Mouse (Mus musculus): Measurements from ENCODE around the gene Trappc6a. TPM values are rescaled to one million over a fixed set of nuclear protein-coding genes. Genes with fewer than 3 reads are reported as not detected.

The Trappc6a gene
- total and polyA plus RNA-seq, 2 experiments from 2014 or later: 28.8 to 38.8 TPM

GRCm38 (mm10) chr7:19562643-19563410 lies 54.6 kb downstream of the Trappc6a start, which contains the start of gene Ppp1r37:
Ppp1r37 (minus strand) TSS chr7:19563076.
- peak within 1 kb of the TSS; percentile 97 for H3K9ac ChIP-seq
- H3K9me3 ChIP-seq (ENCODE audit: low read length): no peaks in the 10 kb centered on the region
- H3K27ac ChIP-seq (ENCODE audit: low read depth, low read length): peak within 1 kb of the TSS; percentile 99
- peaks cover 17% of the 10 kb centered on the region for H3K36me3 ChIP-seq (ENCODE audit: insufficient read depth)
- peak within 1 kb of the TSS; percentile 91 for H3K4me2 ChIP-seq (ENCODE audit: low read depth)
- TF ChIP-seq CTCF (IDR thresholded peaks at IDR 0.05; ENCODE audit: low read depth): no peak
- H3K4me3 ChIP-seq (ENCODE audit: low read depth, low read length): peak within 1 kb of the TSS; percentile 76
- WGBS: 2% methylated on average over 19 of the region's 19 CpGs
- ATAC-seq (peak; percentile 33), DNase-seq (peak; percentile 58)
- H3K27me3 ChIP-seq (ENCODE audit: insufficient read depth, low read length): no peaks in the 10 kb centered on the region
- peaks cover 26% of the 10 kb centered on the region; the same call in 1 of the 2 replicates for H3K4me1 ChIP-seq (ENCODE audit: insufficient read depth)

DNA sequence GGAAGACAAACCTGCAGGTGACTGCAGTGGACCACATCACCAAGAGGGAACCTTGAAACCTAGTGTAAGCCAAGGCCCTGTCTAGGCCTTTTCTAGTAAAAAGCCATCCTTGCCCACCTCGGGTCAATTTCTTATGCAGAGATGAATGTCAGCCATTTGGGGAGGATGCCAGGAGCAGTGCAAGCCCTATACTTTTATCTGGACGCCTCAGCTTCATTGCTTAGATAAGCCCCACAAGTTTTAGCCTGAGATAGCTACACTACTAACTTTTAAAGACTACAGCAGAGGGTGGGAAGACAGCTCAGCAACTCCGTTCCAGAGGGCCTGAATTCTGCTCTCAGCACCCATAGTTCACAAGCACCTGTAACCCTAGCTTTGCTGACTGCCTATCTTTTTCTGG lies 55.7 kb downstream of the Trappc6a start:
- no peak overlapping the region for H3K9ac ChIP-seq
- DNase-seq (no peak), ATAC-seq (no peak)
- H3K4me3 ChIP-seq (ENCODE audit: low read depth, low read length): no peak overlapping the region
- 87% methylated on average over 3 of the region's 3 CpGs for WGBS
- H3K27me3 ChIP-seq (ENCODE audit: insufficient read depth, low read length): no peaks in the 10 kb centered on the region
- no peak overlapping the region for H3K27ac ChIP-seq (ENCODE audit: low read depth, low read length)
- no peaks in the 10 kb centered on the region for H3K9me3 ChIP-seq (ENCODE audit: low read length)
- no peak for TF ChIP-seq CTCF (IDR thresholded peaks at IDR 0.05; ENCODE audit: low read depth)
- peaks cover 21% of the 10 kb centered on the region for H3K36me3 ChIP-seq (ENCODE audit: insufficient read depth)
- H3K4me2 ChIP-seq (ENCODE audit: low read depth): no peak overlapping the region
- H3K4me1 ChIP-seq (ENCODE audit: insufficient read depth): peaks cover 25% of the 10 kb centered on the region; the same call in 1 of the 2 replicates

DNA sequence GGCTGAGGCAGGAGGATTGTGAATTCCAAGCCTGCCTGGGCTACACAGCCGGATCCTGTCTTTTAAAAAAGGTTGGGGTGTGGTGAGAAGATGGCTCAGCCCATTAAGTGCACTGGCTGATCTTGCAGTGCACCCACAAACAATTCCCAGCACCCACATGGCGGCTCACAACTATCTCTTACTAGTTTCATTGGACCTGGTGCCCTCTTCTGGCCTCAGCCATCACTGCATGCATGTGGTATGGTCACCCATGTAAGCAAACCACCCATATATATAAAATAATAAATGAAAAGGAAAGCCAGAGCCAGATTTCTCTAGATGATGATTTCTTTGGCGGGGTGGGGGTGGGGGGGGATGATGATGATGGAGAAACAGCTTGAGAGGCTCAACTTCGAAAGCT lies 56.3 kb downstream of the Trappc6a start:
- Histone ChIP-seq H3K4me1 (ENCODE audit: insufficient read depth) (0 out of 2 replicates have a peak, but pooled peaks cover 19% of the 10 kb centered on the region), H3K4me3 (ENCODE audit: low read depth, low read length) (no peak overlapping the region), H3K4me2 (ENCODE audit: low read depth) (no peak overlapping the region), H3K27me3 (ENCODE audit: insufficient read depth, low read length) (no peaks in the 10 kb centered on the region), H3K9ac (no peak overlapping the region), H3K36me3 (ENCODE audit: insufficient read depth) (peaks cover 26% of the 10 kb centered on the region), H3K27ac (ENCODE audit: low read depth, low read length) (no peak overlapping the region), H3K9me3 (ENCODE audit: low read length) (no peaks in the 10 kb centered on the region)
- no peak for DNase-seq
- TF ChIP-seq CTCF (IDR thresholded peaks at IDR 0.05; ENCODE audit: low read depth): peak; percentile 31; the same call in 1 of the 2 replicates
- WGBS: 90% methylated on average over 4 of the region's 4 CpGs
- ATAC-seq: no peak

Other genes with a start within 250 kb of the Trappc6a start
- 40.6 and 45.9 TPM in 2 replicates for gene Vasp, start 236.6 kb upstream of the Trappc6a start, total RNA-seq (2014; rRNA removed)
- gene Vasp, start 236.6 kb upstream of the Trappc6a start, polyA plus RNA-seq (2015; fragmentation: Nextera tagmentation; extraction: Ambion mirVana): 30.0 and 30.6 TPM in 2 replicates
- 2.3 and 3.2 TPM in 2 replicates for gene Ppm1n, start 228.3 kb upstream of the Trappc6a start, total RNA-seq (2014; rRNA removed)
- gene Ppm1n, start 228.3 kb upstream of the Trappc6a start, polyA plus RNA-seq (2015; fragmentation: Nextera tagmentation; extraction: Ambion mirVana): 0.69 and 1.1 TPM in 2 replicates
- 154 and 163 TPM in 2 replicates for gene Rtn2, start 225.8 kb upstream of the Trappc6a start, total RNA-seq (2014; rRNA removed)
- 126 and 136 TPM in 2 replicates for gene Rtn2, start 225.8 kb upstream of the Trappc6a start, polyA plus RNA-seq (2015; fragmentation: Nextera tagmentation; extraction: Ambion mirVana)
- gene Fosb, start 198.3 kb upstream of the Trappc6a start, total RNA-seq (2014; rRNA removed): 1.6 and 5.1 TPM in 2 replicates
- 0.28 and 0.36 TPM in 2 replicates for gene Fosb, start 198.3 kb upstream of the Trappc6a start, polyA plus RNA-seq (2015; fragmentation: Nextera tagmentation; extraction: Ambion mirVana)
- 56.6 and 73.6 TPM in 2 replicates for gene Ercc1, start 163.6 kb upstream of the Trappc6a start, total RNA-seq (2014; rRNA removed)
- 80.5 and 81.0 TPM in 2 replicates for gene Ercc1, start 163.6 kb upstream of the Trappc6a start, polyA plus RNA-seq (2015; fragmentation: Nextera tagmentation; extraction: Ambion mirVana)
- gene Cd3eap, start 148.9 kb upstream of the Trappc6a start, total RNA-seq (2014; rRNA removed): 12.1 and 15.5 TPM in 2 replicates
- gene Cd3eap, start 148.9 kb upstream of the Trappc6a start, polyA plus RNA-seq (2015; fragmentation: Nextera tagmentation; extraction: Ambion mirVana): 19.4 and 21.6 TPM in 2 replicates
- gene Ppp1r13l, start 148.6 kb upstream of the Trappc6a start, total RNA-seq (2014; rRNA removed): 0.76 and 1.2 TPM in 2 replicates
- gene Ppp1r13l, start 148.6 kb upstream of the Trappc6a start, polyA plus RNA-seq (2015; fragmentation: Nextera tagmentation; extraction: Ambion mirVana): 2.0 and 2.1 TPM in 2 replicates
- gene Ercc2, start 126.4 kb upstream of the Trappc6a start, total RNA-seq (2014; rRNA removed): 47.7 and 58.2 TPM in 2 replicates
- gene Ercc2, start 126.4 kb upstream of the Trappc6a start, polyA plus RNA-seq (2015; fragmentation: Nextera tagmentation; extraction: Ambion mirVana): 17.9 and 21.8 TPM in 2 replicates
- gene Klc3, start 104.3 kb upstream of the Trappc6a start, total RNA-seq (2014; rRNA removed): 2.2 and 3.0 TPM in 2 replicates
- 2.1 and 2.9 TPM in 2 replicates for gene Klc3, start 104.3 kb upstream of the Trappc6a start, polyA plus RNA-seq (2015; fragmentation: Nextera tagmentation; extraction: Ambion mirVana)
- gene Ckm, start 103.6 kb upstream of the Trappc6a start, total RNA-seq (2014; rRNA removed): 0.48 and 4.2 TPM in 2 replicates
- not detected in 2 replicates for gene Ckm, start 103.6 kb upstream of the Trappc6a start, polyA plus RNA-seq (2015; fragmentation: Nextera tagmentation; extraction: Ambion mirVana)
- gene Mark4, start 49.6 kb upstream of the Trappc6a start, total RNA-seq (2014; rRNA removed): 46.7 and 47.1 TPM in 2 replicates
- 16.1 and 21.0 TPM in 2 replicates for gene Mark4, start 49.6 kb upstream of the Trappc6a start, polyA plus RNA-seq (2015; fragmentation: Nextera tagmentation; extraction: Ambion mirVana)
- gene Exoc3l2, start 45.1 kb upstream of the Trappc6a start, total RNA-seq (2014; rRNA removed): 0.14 and 0.23 TPM in 2 replicates
- gene Exoc3l2, start 45.1 kb upstream of the Trappc6a start, polyA plus RNA-seq (2015; fragmentation: Nextera tagmentation; extraction: Ambion mirVana): 0.36 and 0.38 TPM in 2 replicates
- gene Bloc1s3, start within 50 bp of the Trappc6a start, total RNA-seq (2014; rRNA removed): 17.3 and 17.8 TPM in 2 replicates
- 4.5 and 5.1 TPM in 2 replicates for gene Bloc1s3, start within 50 bp of the Trappc6a start, polyA plus RNA-seq (2015; fragmentation: Nextera tagmentation; extraction: Ambion mirVana)
- gene Nkpd1, start 9.4 kb downstream of the Trappc6a start, total RNA-seq (2014; rRNA removed): 2.0 and 3.4 TPM in 2 replicates
- gene Nkpd1, start 9.4 kb downstream of the Trappc6a start, polyA plus RNA-seq (2015; fragmentation: Nextera tagmentation; extraction: Ambion mirVana): 1.1 and 2.3 TPM in 2 replicates
- gene Ppp1r37, start 54.7 kb downstream of the Trappc6a start, total RNA-seq (2014; rRNA removed): 86.4 and 87.8 TPM in 2 replicates
- 23.4 and 27.2 TPM in 2 replicates for gene Ppp1r37, start 54.7 kb downstream of the Trappc6a start, polyA plus RNA-seq (2015; fragmentation: Nextera tagmentation; extraction: Ambion mirVana)
- 0.31 and 1.2 TPM in 2 replicates for gene Zfp296, start 68.9 kb downstream of the Trappc6a start, total RNA-seq (2014; rRNA removed)
- gene Zfp296, start 68.9 kb downstream of the Trappc6a start, polyA plus RNA-seq (2015; fragmentation: Nextera tagmentation; extraction: Ambion mirVana): 0.09 and 0.16 TPM in 2 replicates
- 38.2 and 56.4 TPM in 2 replicates for gene Gemin7, start 69.2 kb downstream of the Trappc6a start, total RNA-seq (2014; rRNA removed)
- 145 and 148 TPM in 2 replicates for gene Gemin7, start 69.2 kb downstream of the Trappc6a start, polyA plus RNA-seq (2015; fragmentation: Nextera tagmentation; extraction: Ambion mirVana)
- 56.0 and 89.0 TPM in 2 replicates for gene Clasrp, start 96.1 kb downstream of the Trappc6a start, total RNA-seq (2014; rRNA removed)
- gene Clasrp, start 96.1 kb downstream of the Trappc6a start, polyA plus RNA-seq (2015; fragmentation: Nextera tagmentation; extraction: Ambion mirVana): 50.1 and 56.8 TPM in 2 replicates
- 6.5 and 6.9 TPM in 2 replicates for gene Relb, start 121.0 kb downstream of the Trappc6a start, total RNA-seq (2014; rRNA removed)
- gene Relb, start 121.0 kb downstream of the Trappc6a start, polyA plus RNA-seq (2015; fragmentation: Nextera tagmentation; extraction: Ambion mirVana): 4.5 and 5.4 TPM in 2 replicates
- gene Clptm1, start 156.6 kb downstream of the Trappc6a start, total RNA-seq (2014; rRNA removed): 93.2 and 109 TPM in 2 replicates
- 111 and 136 TPM in 2 replicates for gene Clptm1, start 156.6 kb downstream of the Trappc6a start, polyA plus RNA-seq (2015; fragmentation: Nextera tagmentation; extraction: Ambion mirVana)
- gene Apoc2, start 169.5 kb downstream of the Trappc6a start, total RNA-seq (2014; rRNA removed): 0.86 TPM in 1 of 2 replicates, not detected in the other
- gene Apoc2, start 169.5 kb downstream of the Trappc6a start, polyA plus RNA-seq (2015; fragmentation: Nextera tagmentation; extraction: Ambion mirVana): 0.50 TPM in 1 of 2 replicates, not detected in the other
- not detected in 2 replicates for gene Gm44805, start 173.0 kb downstream of the Trappc6a start, total RNA-seq (2014; rRNA removed)
- gene Gm44805, start 173.0 kb downstream of the Trappc6a start, polyA plus RNA-seq (2015; fragmentation: Nextera tagmentation; extraction: Ambion mirVana): not detected in 2 replicates
- gene Apoc4, start 173.1 kb downstream of the Trappc6a start, total RNA-seq (2014; rRNA removed): not detected in 2 replicates
- not detected in 2 replicates for gene Apoc4, start 173.1 kb downstream of the Trappc6a start, polyA plus RNA-seq (2015; fragmentation: Nextera tagmentation; extraction: Ambion mirVana)
- gene Apoc1, start 184.3 kb downstream of the Trappc6a start, total RNA-seq (2014; rRNA removed): 2.1 and 5.3 TPM in 2 replicates
- gene Apoc1, start 184.3 kb downstream of the Trappc6a start, polyA plus RNA-seq (2015; fragmentation: Nextera tagmentation; extraction: Ambion mirVana): 3.0 and 5.5 TPM in 2 replicates
- 1,116 and 1,436 TPM in 2 replicates for gene Apoe, start 190.8 kb downstream of the Trappc6a start, total RNA-seq (2014; rRNA removed)
- gene Apoe, start 190.8 kb downstream of the Trappc6a start, polyA plus RNA-seq (2015; fragmentation: Nextera tagmentation; extraction: Ambion mirVana): 1,283 and 1,495 TPM in 2 replicates
- 98.9 and 113 TPM in 2 replicates for gene Tomm40, start 207.0 kb downstream of the Trappc6a start, total RNA-seq (2014; rRNA removed)
- gene Tomm40, start 207.0 kb downstream of the Trappc6a start, polyA plus RNA-seq (2015; fragmentation: Nextera tagmentation; extraction: Ambion mirVana): 146 and 147 TPM in 2 replicates
- 44.2 and 44.7 TPM in 2 replicates for gene Nectin2, start 242.1 kb downstream of the Trappc6a start, total RNA-seq (2014; rRNA removed)
- 47.2 and 48.7 TPM in 2 replicates for gene Nectin2, start 242.1 kb downstream of the Trappc6a start, polyA plus RNA-seq (2015; fragmentation: Nextera tagmentation; extraction: Ambion mirVana)